Mouse (Mus musculus) 3134 (cell line): ENCODE data around the gene Ywhae.
"Not testable (repeated sequence)": the region's sequence is repeated elsewhere in the genome, so short reads cannot be mapped to it uniquely, and the experiment has no call there.

ENCODE experiments used
- DNase-seq: peaks from one replicate; pipeline ENCODE4 v3.0.0-alpha.2; 2011; ENCODE audit warnings: low spot score; ENCODE audit not compliant: insufficient read length; ENCODE audit errors: extremely low read depth

The Ywhae gene

GRCm38 (mm10) chr11:75732434-75733226 lies at the start of gene Ywhae:
Gene Ywhae (plus strand): TSS chr11:75732869.
- DNase-seq = peak; percentile 95

- DNase-seq = no peak
Measured at GRCm38 (mm10) chr11:75684462-75684861, 48.2 kb upstream of the Ywhae start.

- no peak for DNase-seq
Measured at GRCm38 (mm10) chr11:75684956-75685355, 47.7 kb upstream of the Ywhae start.

- peak; percentile 26 for DNase-seq
Measured at GRCm38 (mm10) chr11:75687343-75687993, 45.2 kb upstream of the Ywhae start.

- DNase-seq = no peak
Measured at GRCm38 (mm10) chr11:75688132-75688531, 44.5 kb upstream of the Ywhae start.

- DNase-seq = no peak
Measured at GRCm38 (mm10) chr11:75689977-75690376, 42.7 kb upstream of the Ywhae start.

- DNase-seq = no peak
Measured at GRCm38 (mm10) chr11:75691047-75691446, 41.6 kb upstream of the Ywhae start.

GRCm38 (mm10) chr11:75693570-75693969 lies 39.1 kb upstream of the Ywhae start:
- no peak for DNase-seq

- not testable (repeated sequence) for DNase-seq
Measured at GRCm38 (mm10) chr11:75697464-75697863, 35.2 kb upstream of the Ywhae start.

GRCm38 (mm10) chr11:75700557-75700956 lies 32.1 kb upstream of the Ywhae start:
- no peak for DNase-seq

GRCm38 (mm10) chr11:75702761-75703160 lies 29.9 kb upstream of the Ywhae start:
- DNase-seq = no peak

GRCm38 (mm10) chr11:75703748-75704147 lies 28.9 kb upstream of the Ywhae start:
- DNase-seq = no peak

GRCm38 (mm10) chr11:75713949-75714348 lies 18.7 kb upstream of the Ywhae start:
- peak; percentile 33 for DNase-seq

- DNase-seq = no peak
Measured at GRCm38 (mm10) chr11:75715556-75715955, 17.1 kb upstream of the Ywhae start.

- DNase-seq = no peak
Measured at GRCm38 (mm10) chr11:75716661-75717325, 15.9 kb upstream of the Ywhae start.

- DNase-seq = no peak
Measured at GRCm38 (mm10) chr11:75722339-75722738, 10.3 kb upstream of the Ywhae start.

GRCm38 (mm10) chr11:75727168-75727567 lies 5.5 kb upstream of the Ywhae start:
- DNase-seq = no peak

GRCm38 (mm10) chr11:75727659-75728058 lies 5.0 kb upstream of the Ywhae start:
- peak; percentile 55 for DNase-seq

- DNase-seq = no peak
Measured at GRCm38 (mm10) chr11:75733227-75733940, 715 bp downstream of the Ywhae start.

GRCm38 (mm10) chr11:75735462-75736252 lies 3.0 kb downstream of the Ywhae start:
- DNase-seq = no peak
